Mouse (Mus musculus): ENCODE measurements around the gene Efl1. TPM values are rescaled to one million over a fixed set of nuclear protein-coding genes. Genes with fewer than 3 reads are reported as not detected.

Gene Efl1
- 16.4 and 16.9 TPM in 2 replicates for polyA plus RNA-seq (2014; fragmentation: Nextera tagmentation; extraction: Ambion mirVana)

DNA sequence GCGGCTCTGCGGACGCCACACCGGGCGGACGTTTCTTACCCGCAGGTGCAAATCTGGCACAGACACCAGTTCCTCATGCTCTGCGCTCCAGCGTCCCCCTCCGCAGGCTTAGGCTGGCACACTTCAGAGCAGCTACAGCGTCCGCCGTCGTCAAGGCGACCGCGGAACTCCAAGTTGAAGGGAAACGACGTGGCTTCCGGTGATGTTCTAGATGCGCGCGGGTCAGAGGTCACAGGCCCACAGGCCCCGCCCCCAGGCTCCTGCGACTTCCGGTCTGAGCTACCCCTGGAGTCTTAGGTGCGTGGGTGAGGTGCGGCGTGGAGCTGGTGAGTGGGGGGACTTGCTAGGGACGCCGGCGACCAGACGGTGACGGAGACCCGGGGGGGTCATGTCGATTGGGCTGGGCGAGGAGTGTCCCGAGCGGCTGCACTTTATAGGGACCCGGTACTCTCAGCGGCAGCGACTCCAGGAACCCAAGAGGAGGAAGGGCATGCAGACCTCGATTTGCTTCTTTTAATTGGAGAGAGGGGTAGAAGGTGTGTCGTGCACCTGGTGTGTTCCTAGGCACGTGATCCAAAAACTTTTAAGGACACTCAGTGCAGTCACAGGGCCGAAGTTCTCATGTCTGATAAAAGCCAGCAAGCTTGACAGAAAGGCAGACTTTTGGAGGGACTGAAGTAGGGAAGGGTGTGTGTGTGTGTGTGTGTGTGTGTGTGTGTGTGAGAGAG lies at the start of gene Efl1, which contains the start of gene Saxo2:
TSS of gene Efl1 (plus strand) at position 262 of the 728 bp plus-strand sequence.
TSS of gene Saxo2 (minus strand) at position 176 of the 728 bp plus-strand sequence.
- peak; percentile 90 for ATAC-seq (replicated peaks; ENCODE audit: insufficient number of reproducible peaks, low FRiP score, low TSS enrichment)
- Histone ChIP-seq H3K4me1 (ENCODE audit: control insufficient read depth, insufficient read depth, low read length) (no peaks in the 10 kb centered on the region), H3K36me3 (ENCODE audit: control insufficient read depth, insufficient read depth, low read length) (peaks cover 2% of the 10 kb centered on the region; the same call in 1 of the 2 replicates), H3K9me3 (replicated peaks; ENCODE audit: control insufficient read depth, low read length) (no peaks in the 10 kb centered on the region), H3K4me3 (ENCODE audit: low read depth, low read length) (peak within 1 kb of the TSS; percentile 80), H3K27me3 (ENCODE audit: control insufficient read depth, insufficient read depth, low read length) (no peaks in the 10 kb centered on the region), H3K27ac (ENCODE audit: low read depth, low read length) (0 out of 2 replicates have a peak within 1 kb of the TSS, but pooled peaks have one; percentile 12), H3K4me2 (peak within 1 kb of the TSS; percentile 67), H3K9ac (ENCODE audit: low read depth, low read length) (peak within 1 kb of the TSS; percentile 80)
- WGBS (ENCODE audit: insufficient replicate concordance): under 1% methylated on average over 46 of the region's 46 CpGs

DNA sequence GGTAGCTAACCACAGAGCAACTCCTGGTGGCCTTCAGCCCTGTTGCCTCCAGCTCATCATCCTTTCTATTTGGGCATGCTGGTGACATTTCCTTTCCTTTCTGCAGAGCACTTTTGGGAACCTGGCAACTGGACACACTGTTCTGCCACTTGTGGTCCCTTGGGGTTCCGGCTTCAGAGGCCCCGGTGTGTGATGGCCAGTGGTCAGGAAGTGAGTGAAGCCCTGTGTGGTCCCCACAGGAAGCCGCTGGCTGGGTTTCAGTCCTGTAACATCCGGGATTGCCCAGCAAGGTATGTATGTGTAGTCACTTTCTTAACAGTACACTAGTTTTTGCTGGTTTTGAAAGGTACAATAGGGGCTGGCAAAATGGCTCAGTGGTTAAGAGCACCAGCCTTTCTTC lies 46.4 kb upstream of the Efl1 start:
- H3K27ac ChIP-seq (ENCODE audit: low read depth, low read length): no peak overlapping the region
- ATAC-seq (replicated peaks; ENCODE audit: insufficient number of reproducible peaks, low FRiP score, low TSS enrichment): no peak
- 63% methylated on average over 4 of the region's 4 CpGs for WGBS (ENCODE audit: insufficient replicate concordance)
- H3K36me3 ChIP-seq (ENCODE audit: control insufficient read depth, insufficient read depth, low read length): no peaks in the 10 kb centered on the region
- no peak overlapping the region for H3K4me3 ChIP-seq (ENCODE audit: low read depth, low read length)
- no peak overlapping the region for H3K9ac ChIP-seq (ENCODE audit: low read depth, low read length)
- no peaks in the 10 kb centered on the region for H3K4me1 ChIP-seq (ENCODE audit: control insufficient read depth, insufficient read depth, low read length)
- H3K9me3 ChIP-seq (replicated peaks; ENCODE audit: control insufficient read depth, low read length): no peaks in the 10 kb centered on the region
- H3K27me3 ChIP-seq (ENCODE audit: control insufficient read depth, insufficient read depth, low read length): no peaks in the 10 kb centered on the region
- H3K4me2 ChIP-seq: no peak overlapping the region

DNA sequence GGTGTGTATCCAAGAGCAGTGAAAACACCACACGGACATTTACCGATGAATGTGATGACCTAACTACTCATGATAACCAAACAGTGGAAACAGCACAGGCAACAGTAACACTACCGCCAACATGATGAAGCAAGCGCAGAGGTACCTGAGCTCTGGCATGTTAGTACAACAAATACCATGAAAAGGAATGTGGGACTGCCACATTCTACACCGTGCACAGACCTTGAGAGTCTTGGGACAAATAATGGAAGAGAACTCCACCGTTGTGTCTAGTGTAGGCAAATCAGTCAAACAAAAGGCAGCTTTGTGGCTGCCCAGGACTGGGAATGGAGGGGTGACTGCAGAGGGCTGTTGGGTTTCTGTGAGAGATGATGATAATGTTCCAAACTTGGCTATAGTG lies 43.0 kb upstream of the Efl1 start:
- Histone ChIP-seq H3K27me3 (ENCODE audit: control insufficient read depth, insufficient read depth, low read length) (no peaks in the 10 kb centered on the region), H3K27ac (ENCODE audit: low read depth, low read length) (no peak overlapping the region), H3K9me3 (replicated peaks; ENCODE audit: control insufficient read depth, low read length) (no peaks in the 10 kb centered on the region), H3K9ac (ENCODE audit: low read depth, low read length) (no peak overlapping the region), H3K4me3 (ENCODE audit: low read depth, low read length) (no peak overlapping the region), H3K36me3 (ENCODE audit: control insufficient read depth, insufficient read depth, low read length) (no peaks in the 10 kb centered on the region), H3K4me2 (no peak overlapping the region), H3K4me1 (ENCODE audit: control insufficient read depth, insufficient read depth, low read length) (no peaks in the 10 kb centered on the region)
- WGBS (ENCODE audit: insufficient replicate concordance): 83% methylated on average over 6 of the region's 6 CpGs
- ATAC-seq (replicated peaks; ENCODE audit: insufficient number of reproducible peaks, low FRiP score, low TSS enrichment): no peak

DNA sequence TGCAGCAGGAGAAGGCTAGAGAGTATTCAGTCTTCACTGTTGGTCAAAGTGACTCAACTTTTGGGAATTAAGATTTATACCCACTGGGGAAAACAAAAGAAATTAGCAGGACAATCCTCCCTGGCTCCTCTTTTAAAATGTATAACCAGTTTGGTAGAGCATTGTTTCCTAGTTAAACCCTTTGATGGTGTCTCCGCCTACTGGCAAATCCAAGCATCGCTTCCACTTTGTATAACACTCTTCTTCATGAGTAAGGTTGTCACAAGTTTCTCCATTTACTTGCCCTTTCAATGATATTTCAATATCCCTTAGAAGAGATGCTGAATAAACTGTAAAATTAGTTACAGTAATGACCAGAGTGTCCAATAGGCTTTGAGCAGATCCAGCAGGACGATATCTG lies 38.8 kb upstream of the Efl1 start:
- 53% methylated on average over 3 of the region's 3 CpGs for WGBS (ENCODE audit: insufficient replicate concordance)
- Histone ChIP-seq H3K27me3 (ENCODE audit: control insufficient read depth, insufficient read depth, low read length) (no peaks in the 10 kb centered on the region), H3K9ac (ENCODE audit: low read depth, low read length) (no peak overlapping the region), H3K4me3 (ENCODE audit: low read depth, low read length) (no peak overlapping the region), H3K9me3 (replicated peaks; ENCODE audit: control insufficient read depth, low read length) (no peaks in the 10 kb centered on the region), H3K4me2 (no peak overlapping the region), H3K4me1 (ENCODE audit: control insufficient read depth, insufficient read depth, low read length) (no peaks in the 10 kb centered on the region), H3K27ac (ENCODE audit: low read depth, low read length) (no peak overlapping the region), H3K36me3 (ENCODE audit: control insufficient read depth, insufficient read depth, low read length) (no peaks in the 10 kb centered on the region)
- ATAC-seq (replicated peaks; ENCODE audit: insufficient number of reproducible peaks, low FRiP score, low TSS enrichment): no peak

DNA sequence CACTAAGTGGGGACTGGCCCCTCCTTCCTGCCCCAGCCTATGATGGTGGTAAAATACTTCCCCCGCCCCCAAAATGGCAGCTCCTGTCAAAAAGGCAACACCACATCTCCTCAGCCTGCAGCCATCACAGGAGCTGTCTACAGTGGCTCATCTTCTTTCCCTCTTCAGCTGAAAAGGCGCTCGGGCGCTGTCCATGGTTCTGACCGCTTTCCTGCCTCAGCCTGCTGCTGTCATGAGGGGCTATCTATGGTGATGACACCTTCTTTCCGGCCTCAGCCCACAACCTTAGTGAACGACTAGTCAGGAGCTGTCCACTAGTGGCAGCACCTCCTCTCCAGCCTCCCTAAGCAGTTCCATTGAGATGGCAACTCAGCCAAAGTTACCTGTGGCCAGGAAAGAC lies 23.1 kb upstream of the Efl1 start:
- no peak overlapping the region for H3K4me3 ChIP-seq (ENCODE audit: low read depth, low read length)
- no peak overlapping the region for H3K27ac ChIP-seq (ENCODE audit: low read depth, low read length)
- H3K36me3 ChIP-seq (ENCODE audit: control insufficient read depth, insufficient read depth, low read length): no peaks in the 10 kb centered on the region
- no peak for ATAC-seq (replicated peaks; ENCODE audit: insufficient number of reproducible peaks, low FRiP score, low TSS enrichment)
- H3K4me1 ChIP-seq (ENCODE audit: control insufficient read depth, insufficient read depth, low read length): no peaks in the 10 kb centered on the region
- H3K4me2 ChIP-seq: no peak overlapping the region
- no peaks in the 10 kb centered on the region for H3K9me3 ChIP-seq (replicated peaks; ENCODE audit: control insufficient read depth, low read length)
- H3K27me3 ChIP-seq (ENCODE audit: control insufficient read depth, insufficient read depth, low read length): no peaks in the 10 kb centered on the region
- H3K9ac ChIP-seq (ENCODE audit: low read depth, low read length): no peak overlapping the region
- WGBS (ENCODE audit: insufficient replicate concordance): 12% methylated on average over 7 of the region's 7 CpGs

DNA sequence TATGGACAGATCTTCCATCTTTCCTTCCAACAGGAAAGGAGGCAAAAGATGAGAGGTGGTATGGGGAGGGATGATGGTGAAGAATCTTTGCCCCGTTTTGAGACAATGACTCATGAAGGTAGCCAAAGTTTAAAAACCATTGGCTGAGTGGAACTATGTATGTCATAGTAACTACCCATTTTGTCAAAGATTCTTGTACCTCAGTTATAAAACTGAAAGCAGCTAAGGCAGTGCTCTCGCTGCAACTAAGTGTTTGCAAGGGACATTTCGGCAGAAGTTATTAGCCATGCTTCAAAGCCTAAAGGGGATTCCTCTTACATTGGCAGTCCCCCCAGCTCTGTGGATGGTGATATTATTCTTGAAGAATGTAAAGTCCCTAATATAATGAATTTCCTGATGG lies 1.2 kb upstream of the Efl1 start:
- 84% methylated on average over 3 of the region's 3 CpGs for WGBS (ENCODE audit: insufficient replicate concordance)
- ATAC-seq (replicated peaks; ENCODE audit: insufficient number of reproducible peaks, low FRiP score, low TSS enrichment): no peak
- no peak overlapping the region for H3K27ac ChIP-seq (ENCODE audit: low read depth, low read length)
- H3K9ac ChIP-seq (ENCODE audit: low read depth, low read length): no peak overlapping the region
- H3K4me2 ChIP-seq: no peak overlapping the region
- H3K36me3 ChIP-seq (ENCODE audit: control insufficient read depth, insufficient read depth, low read length): peaks cover under 1% of the 10 kb centered on the region; the same call in 1 of the 2 replicates
- H3K4me1 ChIP-seq (ENCODE audit: control insufficient read depth, insufficient read depth, low read length): no peaks in the 10 kb centered on the region
- H3K9me3 ChIP-seq (replicated peaks; ENCODE audit: control insufficient read depth, low read length): no peaks in the 10 kb centered on the region
- H3K4me3 ChIP-seq (ENCODE audit: low read depth, low read length): no peak overlapping the region
- no peaks in the 10 kb centered on the region for H3K27me3 ChIP-seq (ENCODE audit: control insufficient read depth, insufficient read depth, low read length)

DNA sequence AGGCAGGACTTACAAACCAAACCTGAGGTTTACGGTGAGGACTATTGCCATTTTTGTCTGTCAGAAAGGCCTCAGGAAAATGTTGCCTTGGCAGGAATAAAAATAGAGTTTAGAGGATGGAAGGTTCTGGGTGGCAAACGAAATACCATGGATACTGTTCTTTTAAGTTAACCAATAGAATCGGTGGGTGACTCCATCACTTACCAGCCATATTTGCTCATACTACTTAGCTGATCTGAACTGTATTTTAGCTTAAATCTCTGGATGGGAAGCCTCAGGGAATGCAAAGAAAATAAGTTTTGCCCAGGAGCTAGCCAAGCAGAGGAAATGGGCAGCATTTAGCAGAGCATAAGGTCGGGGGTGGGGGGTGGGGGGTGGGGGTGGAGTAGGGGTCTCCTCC lies 505 bp upstream of the Efl1 start:
- ATAC-seq (replicated peaks; ENCODE audit: insufficient number of reproducible peaks, low FRiP score, low TSS enrichment): no peak
- H3K4me3 ChIP-seq (ENCODE audit: low read depth, low read length): peak overlapping the region; percentile 80
- no peak overlapping the region for H3K27ac ChIP-seq (ENCODE audit: low read depth, low read length)
- H3K4me1 ChIP-seq (ENCODE audit: control insufficient read depth, insufficient read depth, low read length): no peaks in the 10 kb centered on the region
- H3K9ac ChIP-seq (ENCODE audit: low read depth, low read length): peak overlapping the region; percentile 80
- H3K4me2 ChIP-seq: peak overlapping the region; percentile 67
- no peaks in the 10 kb centered on the region for H3K9me3 ChIP-seq (replicated peaks; ENCODE audit: control insufficient read depth, low read length)
- H3K36me3 ChIP-seq (ENCODE audit: control insufficient read depth, insufficient read depth, low read length): peaks cover 2% of the 10 kb centered on the region; the same call in 1 of the 2 replicates
- H3K27me3 ChIP-seq (ENCODE audit: control insufficient read depth, insufficient read depth, low read length): no peaks in the 10 kb centered on the region
- WGBS (ENCODE audit: insufficient replicate concordance): 36% methylated on average over 4 of the region's 4 CpGs

DNA sequence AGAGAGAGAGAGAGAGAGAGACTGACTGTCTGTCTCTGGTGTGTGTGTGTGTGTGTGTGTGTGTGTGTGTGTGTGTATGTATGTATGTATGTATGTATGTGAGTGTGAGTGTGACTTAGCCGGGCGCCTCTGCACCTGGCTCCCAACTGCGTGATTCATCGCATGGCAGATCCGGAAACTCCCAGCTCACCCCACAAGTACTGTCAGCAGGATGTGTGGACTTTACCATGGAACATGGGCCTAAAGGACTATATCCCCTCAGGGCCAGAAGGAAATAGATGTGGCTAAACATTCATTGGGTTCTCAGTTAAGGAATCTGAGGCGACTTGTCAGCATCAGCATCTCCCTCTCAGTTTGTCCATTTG lies 649 bp downstream of the Efl1 start:
- Histone ChIP-seq H3K4me3 (ENCODE audit: low read depth, low read length) (peak overlapping the region; percentile 80), H3K4me1 (ENCODE audit: control insufficient read depth, insufficient read depth, low read length) (no peaks in the 10 kb centered on the region), H3K9me3 (replicated peaks; ENCODE audit: control insufficient read depth, low read length) (no peaks in the 10 kb centered on the region), H3K27me3 (ENCODE audit: control insufficient read depth, insufficient read depth, low read length) (no peaks in the 10 kb centered on the region), H3K27ac (ENCODE audit: low read depth, low read length) (no peak overlapping the region), H3K9ac (ENCODE audit: low read depth, low read length) (peak overlapping the region; percentile 80), H3K36me3 (ENCODE audit: control insufficient read depth, insufficient read depth, low read length) (peaks cover 2% of the 10 kb centered on the region; the same call in 1 of the 2 replicates), H3K4me2 (peak overlapping the region; percentile 67)
- 19% methylated on average over 6 of the region's 6 CpGs for WGBS (ENCODE audit: insufficient replicate concordance)
- no peak for ATAC-seq (replicated peaks; ENCODE audit: insufficient number of reproducible peaks, low FRiP score, low TSS enrichment)

DNA sequence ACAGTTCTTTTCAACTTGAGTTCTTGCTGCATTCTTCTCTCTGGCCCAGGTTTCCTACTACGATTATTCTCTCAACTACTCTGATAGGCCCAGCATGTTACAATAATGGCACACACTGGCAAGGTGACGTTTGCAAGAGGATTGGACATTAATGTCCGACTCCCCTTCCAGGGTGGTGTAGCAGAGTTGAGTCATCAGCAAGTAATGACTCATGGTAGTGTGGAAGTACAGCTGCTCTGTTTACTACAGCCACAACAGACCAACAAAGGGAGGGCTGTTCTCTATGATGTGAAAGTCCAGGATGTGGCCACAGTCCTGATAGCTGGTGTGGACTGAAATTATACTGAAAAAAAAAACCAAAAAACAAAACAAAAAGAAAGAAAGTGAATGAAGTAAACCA lies 16.2 kb downstream of the Efl1 start:
- Histone ChIP-seq H3K9me3 (replicated peaks; ENCODE audit: control insufficient read depth, low read length) (no peaks in the 10 kb centered on the region), H3K27ac (ENCODE audit: low read depth, low read length) (no peak overlapping the region), H3K9ac (ENCODE audit: low read depth, low read length) (no peak overlapping the region), H3K4me2 (no peak overlapping the region), H3K4me3 (ENCODE audit: low read depth, low read length) (no peak overlapping the region), H3K36me3 (ENCODE audit: control insufficient read depth, insufficient read depth, low read length) (peaks cover 9% of the 10 kb centered on the region), H3K27me3 (ENCODE audit: control insufficient read depth, insufficient read depth, low read length) (no peaks in the 10 kb centered on the region), H3K4me1 (ENCODE audit: control insufficient read depth, insufficient read depth, low read length) (no peaks in the 10 kb centered on the region)
- no peak for ATAC-seq (replicated peaks; ENCODE audit: insufficient number of reproducible peaks, low FRiP score, low TSS enrichment)
- 81% methylated on average over 3 of the region's 3 CpGs for WGBS (ENCODE audit: insufficient replicate concordance)

Data from heart, embryonic 11.5 days (tissue).